Mouse (Mus musculus) embryonic fibroblast, embryonic 13.5 days (primary cell): ENCODE measurements around the gene Foxp1.

ENCODE experiments used
- CTCF ChIP-seq: IDR thresholded peaks from 2 replicates; pipeline ENCODE4 v1.5.1; 2011; ENCODE audit warnings: mild to moderate bottlenecking, control low read depth, low read length, moderate library complexity, borderline replicate concordance; ENCODE audit not compliant: insufficient read depth
- POLR2A ChIP-seq: IDR thresholded peaks from 2 replicates; pipeline ENCODE4 v1.6.1; 2011; ENCODE audit warnings: low read depth, mild to moderate bottlenecking, control low read depth, low read length, moderate library complexity

GRCm38 (mm10) chr6:98928365-98928764 is 594.2 kb downstream of the Foxp1 start:
- no peak for TF ChIP-seq CTCF
- TF ChIP-seq POLR2A, result no peak
